Mouse (Mus musculus): ENCODE measurements at regions not wholly inside any gene's neighbourhood (a gene's known extent, or its start where the extent isn't known, plus 50 kb on each side); places are given as distances from the start of the nearest gene placed in this dataset.
A peak's percentile ranks its signal among the peaks of the same experiment; 100 is the strongest.

GRCm38 (mm10) chr12:25771856-25772255 is 643.2 kb downstream of the Rnf144a start:
- WGBS = 85% methylated on average over 3 of the region's 3 CpGs
- no peak overlapping the region for H3K4me2 ChIP-seq (ENCODE audit: low read depth, low read length)
- no peak for ATAC-seq (ENCODE audit: low read depth)

GRCm38 (mm10) chr12:25768644-25769043 is 646.4 kb downstream of the Rnf144a start:
- Histone ChIP-seq H3K36me3 (ENCODE audit: control insufficient read depth, insufficient read depth, low read length) (no peaks in the 10 kb centered on the region), H3K4me2 (ENCODE audit: low read depth, low read length) (no peak overlapping the region), H3K4me1 (ENCODE audit: control insufficient read depth, insufficient read depth, low read length) (no peaks in the 10 kb centered on the region), H3K4me3 (ENCODE audit: low read depth, low read length) (no peak overlapping the region), H3K27ac (ENCODE audit: low read depth, low read length) (no peak overlapping the region), H3K9me3 (ENCODE audit: control insufficient read depth, low read length) (no peaks in the 10 kb centered on the region), H3K9ac (replicated peaks; ENCODE audit: low read depth, low read length) (no peak overlapping the region), H3K27me3 (ENCODE audit: control insufficient read depth, insufficient read depth, low read length) (no peaks in the 10 kb centered on the region)
- no peak for ATAC-seq (ENCODE audit: low read depth)
- 39% methylated on average over 5 of the region's 5 CpGs for WGBS

More at GRCm38 (mm10) chr12:25771856-25772255, 643.2 kb downstream of the Rnf144a start:
- no peak overlapping the region for H3K27ac ChIP-seq (ENCODE audit: low read depth, low read length)
- no peaks in the 10 kb centered on the region for H3K27me3 ChIP-seq (ENCODE audit: control insufficient read depth, insufficient read depth, low read length)
- H3K9me3 ChIP-seq (ENCODE audit: control insufficient read depth, low read length) = no peaks in the 10 kb centered on the region
- H3K9ac ChIP-seq (replicated peaks; ENCODE audit: low read depth, low read length) = no peak overlapping the region
- H3K36me3 ChIP-seq (ENCODE audit: control insufficient read depth, insufficient read depth, low read length) = no peaks in the 10 kb centered on the region
- no peaks in the 10 kb centered on the region for H3K4me1 ChIP-seq (ENCODE audit: control insufficient read depth, insufficient read depth, low read length)
- H3K4me3 ChIP-seq (ENCODE audit: low read depth, low read length) = no peak overlapping the region

GRCm38 (mm10) chr12:25763061-25763460 is 652.0 kb downstream of the Rnf144a start:
- H3K27ac ChIP-seq (ENCODE audit: low read depth, low read length) = no peak overlapping the region
- H3K4me1 ChIP-seq (ENCODE audit: control insufficient read depth, insufficient read depth, low read length) = no peaks in the 10 kb centered on the region
- no peaks in the 10 kb centered on the region for H3K9me3 ChIP-seq (ENCODE audit: control insufficient read depth, low read length)
- ATAC-seq (ENCODE audit: low read depth) = no peak
- 96% methylated on average over 1 of the region's 1 CpGs for WGBS
- no peaks in the 10 kb centered on the region for H3K27me3 ChIP-seq (ENCODE audit: control insufficient read depth, insufficient read depth, low read length)
- H3K4me2 ChIP-seq (ENCODE audit: low read depth, low read length) = no peak overlapping the region
- no peak overlapping the region for H3K4me3 ChIP-seq (ENCODE audit: low read depth, low read length)
- H3K9ac ChIP-seq (replicated peaks; ENCODE audit: low read depth, low read length) = no peak overlapping the region
- H3K36me3 ChIP-seq (ENCODE audit: control insufficient read depth, insufficient read depth, low read length) = no peaks in the 10 kb centered on the region

- Histone ChIP-seq H3K36me3 (ENCODE audit: control insufficient read depth, insufficient read depth, low read length) (no peaks in the 10 kb centered on the region), H3K9ac (replicated peaks; ENCODE audit: low read depth, low read length) (no peak overlapping the region), H3K9me3 (ENCODE audit: control insufficient read depth, low read length) (no peaks in the 10 kb centered on the region), H3K4me1 (ENCODE audit: control insufficient read depth, insufficient read depth, low read length) (no peaks in the 10 kb centered on the region), H3K27me3 (ENCODE audit: control insufficient read depth, insufficient read depth, low read length) (no peaks in the 10 kb centered on the region), H3K27ac (ENCODE audit: low read depth, low read length) (no peak overlapping the region), H3K4me2 (ENCODE audit: low read depth, low read length) (no peak overlapping the region), H3K4me3 (ENCODE audit: low read depth, low read length) (no peak overlapping the region)
- no peak for ATAC-seq (ENCODE audit: low read depth)
- WGBS = 62% methylated on average over 5 of the region's 5 CpGs
These were observed 658.0 kb downstream of the Rnf144a start for GRCm38 (mm10) chr12:25757014-25757413.

GRCm38 (mm10) chr12:25733801-25734200 is 636.9 kb upstream of the Id2 start:
- H3K27ac ChIP-seq (ENCODE audit: low read depth, low read length) = no peak overlapping the region
- no peaks in the 10 kb centered on the region for H3K4me1 ChIP-seq (ENCODE audit: control insufficient read depth, insufficient read depth, low read length)
- no peaks in the 10 kb centered on the region for H3K27me3 ChIP-seq (ENCODE audit: control insufficient read depth, insufficient read depth, low read length)
- no peak for ATAC-seq (ENCODE audit: low read depth)
- 85% methylated on average over 2 of the region's 2 CpGs for whole genome bisulfite sequencing
- no peak overlapping the region for H3K9ac ChIP-seq (replicated peaks; ENCODE audit: low read depth, low read length)
- no peak overlapping the region for H3K4me3 ChIP-seq (ENCODE audit: low read depth, low read length)
- no peaks in the 10 kb centered on the region for H3K36me3 ChIP-seq (ENCODE audit: control insufficient read depth, insufficient read depth, low read length)
- no peaks in the 10 kb centered on the region for H3K9me3 ChIP-seq (ENCODE audit: control insufficient read depth, low read length)
- H3K4me2 ChIP-seq (ENCODE audit: low read depth, low read length) = no peak overlapping the region

- no peaks in the 10 kb centered on the region for H3K4me1 ChIP-seq (ENCODE audit: control insufficient read depth, insufficient read depth, low read length)
- H3K4me2 ChIP-seq (ENCODE audit: low read depth, low read length) = no peak overlapping the region
- no peaks in the 10 kb centered on the region for H3K9me3 ChIP-seq (ENCODE audit: control insufficient read depth, low read length)
- no peak overlapping the region for H3K9ac ChIP-seq (replicated peaks; ENCODE audit: low read depth, low read length)
- 59% methylated on average over 2 of the region's 2 CpGs for WGBS
- H3K27ac ChIP-seq (ENCODE audit: low read depth, low read length) = no peak overlapping the region
- ATAC-seq (ENCODE audit: low read depth) = no peak
- no peaks in the 10 kb centered on the region for H3K27me3 ChIP-seq (ENCODE audit: control insufficient read depth, insufficient read depth, low read length)
- no peaks in the 10 kb centered on the region for H3K36me3 ChIP-seq (ENCODE audit: control insufficient read depth, insufficient read depth, low read length)
- H3K4me3 ChIP-seq (ENCODE audit: low read depth, low read length) = no peak overlapping the region
These were observed 628.8 kb upstream of the Id2 start for GRCm38 (mm10) chr12:25725774-25726173.

- no peak overlapping the region for H3K4me2 ChIP-seq (ENCODE audit: low read depth, low read length)
- H3K27ac ChIP-seq (ENCODE audit: low read depth, low read length) = no peak overlapping the region
- H3K4me3 ChIP-seq (ENCODE audit: low read depth, low read length) = no peak overlapping the region
- no peak overlapping the region for H3K9ac ChIP-seq (replicated peaks; ENCODE audit: low read depth, low read length)
- no peaks in the 10 kb centered on the region for H3K4me1 ChIP-seq (ENCODE audit: control insufficient read depth, insufficient read depth, low read length)
- H3K36me3 ChIP-seq (ENCODE audit: control insufficient read depth, insufficient read depth, low read length) = no peaks in the 10 kb centered on the region
- H3K9me3 ChIP-seq (ENCODE audit: control insufficient read depth, low read length) = no peaks in the 10 kb centered on the region
- no peak for ATAC-seq (ENCODE audit: low read depth)
- WGBS = 93% methylated on average over 1 of the region's 1 CpGs
- H3K27me3 ChIP-seq (ENCODE audit: control insufficient read depth, insufficient read depth, low read length) = no peaks in the 10 kb centered on the region
These were observed 614.2 kb upstream of the Id2 start for GRCm38 (mm10) chr12:25711186-25711585.

- Histone ChIP-seq H3K4me3 (ENCODE audit: low read depth, low read length) (no peak overlapping the region), H3K36me3 (ENCODE audit: control insufficient read depth, insufficient read depth, low read length) (no peaks in the 10 kb centered on the region), H3K4me1 (ENCODE audit: control insufficient read depth, insufficient read depth, low read length) (no peaks in the 10 kb centered on the region), H3K9ac (replicated peaks; ENCODE audit: low read depth, low read length) (no peak overlapping the region), H3K27me3 (ENCODE audit: control insufficient read depth, insufficient read depth, low read length) (no peaks in the 10 kb centered on the region), H3K27ac (ENCODE audit: low read depth, low read length) (no peak overlapping the region), H3K9me3 (ENCODE audit: control insufficient read depth, low read length) (no peaks in the 10 kb centered on the region), H3K4me2 (ENCODE audit: low read depth, low read length) (peak overlapping the region; percentile 14; the same call in 1 of the 2 replicates)
- no peak for ATAC-seq (ENCODE audit: low read depth)
- 7% methylated on average over 6 of the region's 6 CpGs for WGBS
These were observed 606.1 kb upstream of the Id2 start for GRCm38 (mm10) chr12:25703023-25703400.

GRCm38 (mm10) chr12:25702176-25703022 is 605.5 kb upstream of the Id2 start:
- Histone ChIP-seq H3K4me3 (ENCODE audit: low read depth, low read length) (no peak overlapping the region), H3K9ac (replicated peaks; ENCODE audit: low read depth, low read length) (no peak overlapping the region), H3K4me2 (ENCODE audit: low read depth, low read length) (peak overlapping the region; percentile 14; the same call in 1 of the 2 replicates), H3K27ac (ENCODE audit: low read depth, low read length) (no peak overlapping the region), H3K9me3 (ENCODE audit: control insufficient read depth, low read length) (no peaks in the 10 kb centered on the region), H3K36me3 (ENCODE audit: control insufficient read depth, insufficient read depth, low read length) (no peaks in the 10 kb centered on the region), H3K4me1 (ENCODE audit: control insufficient read depth, insufficient read depth, low read length) (no peaks in the 10 kb centered on the region), H3K27me3 (ENCODE audit: control insufficient read depth, insufficient read depth, low read length) (no peaks in the 10 kb centered on the region)
- ATAC-seq (ENCODE audit: low read depth) = peak; percentile 34; the same call in 1 of the 2 replicates
- WGBS = 14% methylated on average over 21 of the region's 21 CpGs
